Mouse (Mus musculus): ENCODE results near the gene Atrnl1.

- TF ChIP-seq CTCF (IDR thresholded peaks at IDR 0.05) = peak; percentile 61
- no peak for TF ChIP-seq EP300 (IDR thresholded peaks at IDR 0.05)
These were observed 81.7 kb downstream of the Atrnl1 start for GRCm38 (mm10) chr19:57692566-57692965.
